Mouse (Mus musculus): ENCODE results near the gene Ormdl3. TPM values are rescaled to one million over a fixed set of nuclear protein-coding genes. Genes with fewer than 3 reads are reported as not detected.

Gene Ormdl3
- total and polyA plus RNA-seq, 3 experiments: 52.7 to 93.7 TPM; not detected in 1

GRCm38 (mm10) chr11:98597363-98597762 is 10.2 kb upstream of the Ormdl3 start (continued):
- TF ChIP-seq MYB (IDR thresholded peaks at IDR 0.05; ENCODE audit: low read depth, low read length) (no peak), CHD1 (IDR thresholded peaks at IDR 0.05; ENCODE audit: low read depth, low read length) (no peak), KAT2A (conservative IDR thresholded peaks at IDR 0.05; ENCODE audit: low read depth, low read length) (no peak), EP300 (IDR thresholded peaks at IDR 0.05; ENCODE audit: low read depth in 1 of 2, low read length in 2 of 2) (no peak), USF1 (IDR thresholded peaks at IDR 0.05; ENCODE audit: low read depth, low read length) (no peak), ZMIZ1 (IDR thresholded peaks at IDR 0.05; ENCODE audit: low read depth, low read length) (no peak), GATA1 (IDR thresholded peaks at IDR 0.05; ENCODE audit: low read depth, low read length) (no peak), ELF1 (IDR thresholded peaks at IDR 0.05; ENCODE audit: low read depth, low read length) (no peak), MXI1 (IDR thresholded peaks at IDR 0.05; ENCODE audit: low read depth, low read length) (peak; percentile 50; the same call in 1 of the 2 replicates), RCOR1 (IDR thresholded peaks at IDR 0.05; ENCODE audit: low read depth, low read length) (no peak), ETS1 (IDR thresholded peaks at IDR 0.05; ENCODE audit: low read depth, low read length) (no peak)

GRCm38 (mm10) chr11:98595955-98596354 is 8.8 kb upstream of the Ormdl3 start:
- Histone ChIP-seq H3K4me1 (ENCODE audit: control insufficient read depth in 1 of 2, insufficient read depth in 2 of 2, low read length in 2 of 2) (no peaks in the 10 kb centered on the region), H3K36me3 (ENCODE audit: control insufficient read depth in 1 of 2, insufficient read depth in 2 of 2, low read length in 2 of 2) (no peaks in the 10 kb centered on the region), H3K9ac (ENCODE audit: control insufficient read depth, low read depth, low read length, poor library complexity, severe bottlenecking) (no peak overlapping the region), H3K4me3 (ENCODE audit: control insufficient read depth in 1 of 2, insufficient read depth in 1 of 2, low read depth in 2 of 2, low read length in 2 of 2) (no peak overlapping the region), H3K27ac (ENCODE audit: control insufficient read depth, low read depth, low read length) (no peak overlapping the region), H3K79me2 (ENCODE audit: control insufficient read depth, insufficient read depth, low read length, poor library complexity) (no peaks in the 10 kb centered on the region), H3K27me3 (ENCODE audit: control insufficient read depth in 1 of 2, insufficient read depth in 2 of 2, low read length in 2 of 2) (peaks cover 13 to 16% of the 10 kb centered on the region in 2 experiments), H3K9me3 (replicated peaks; ENCODE audit: insufficient read depth, low read length) (no peaks in the 10 kb centered on the region)
- no peak for DNase-seq (ENCODE audit: low read depth, low spot score)
- TF ChIP-seq MYC (IDR thresholded peaks at IDR 0.05; ENCODE audit: low read depth, low read length): no peak
- no peak for TF ChIP-seq EP300 (IDR thresholded peaks at IDR 0.05; ENCODE audit: low read depth in 1 of 2, low read length in 2 of 2)
- no peak for TF ChIP-seq CHD1 (IDR thresholded peaks at IDR 0.05; ENCODE audit: low read depth, low read length)
- no peak for TF ChIP-seq MYB (IDR thresholded peaks at IDR 0.05; ENCODE audit: low read depth, low read length)

GRCm38 (mm10) chr11:98595473-98595872 is 8.3 kb upstream of the Ormdl3 start:
- H3K79me2 ChIP-seq (ENCODE audit: control insufficient read depth, insufficient read depth, low read length, poor library complexity): no peaks in the 10 kb centered on the region
- TF ChIP-seq ZKSCAN1 (IDR thresholded peaks at IDR 0.05; ENCODE audit: low read depth, low read length) (no peak), ELF1 (IDR thresholded peaks at IDR 0.05; ENCODE audit: low read depth, low read length) (no peak), EP300 (IDR thresholded peaks at IDR 0.05; ENCODE audit: low read depth in 1 of 2, low read length in 2 of 2) (no peak), MYC (IDR thresholded peaks at IDR 0.05; ENCODE audit: low read depth, low read length) (no peak), RAD21 (IDR thresholded peaks at IDR 0.05; ENCODE audit: low read depth, low read length) (no peak), ZNF384 (IDR thresholded peaks at IDR 0.05; ENCODE audit: low read depth, low read length) (no peak), POLR2A (IDR thresholded peaks at IDR 0.05; ENCODE audit: control insufficient read depth in 1 of 2, insufficient read depth in 1 of 2, low read depth in 1 of 2, low read length in 2 of 2, poor library complexity in 1 of 2) (no peak), HCFC1 (IDR thresholded peaks at IDR 0.05; ENCODE audit: low read depth, low read length) (no peak)
- H3K36me3 ChIP-seq (ENCODE audit: control insufficient read depth in 1 of 2, insufficient read depth in 2 of 2, low read length in 2 of 2): no peaks in the 10 kb centered on the region
- H3K4me1 ChIP-seq (ENCODE audit: control insufficient read depth in 1 of 2, insufficient read depth in 2 of 2, low read length in 2 of 2): no peaks in the 10 kb centered on the region; a peak in 1 of 4 replicates
- H3K9me3 ChIP-seq (replicated peaks; ENCODE audit: insufficient read depth, low read length): no peaks in the 10 kb centered on the region
- no peak overlapping the region for H3K9ac ChIP-seq (ENCODE audit: control insufficient read depth, low read depth, low read length, poor library complexity, severe bottlenecking)
- no peak for DNase-seq (ENCODE audit: low read depth, low spot score)
- H3K27me3 ChIP-seq (ENCODE audit: control insufficient read depth in 1 of 2, insufficient read depth in 2 of 2, low read length in 2 of 2): peaks cover 12 to 14% of the 10 kb centered on the region in 2 experiments
- H3K4me3 ChIP-seq (ENCODE audit: control insufficient read depth in 1 of 2, insufficient read depth in 1 of 2, low read depth in 2 of 2, low read length in 2 of 2): no peak overlapping the region
- no peak overlapping the region for H3K27ac ChIP-seq (ENCODE audit: control insufficient read depth, low read depth, low read length)

All from MEL (cell line).